Mouse (Mus musculus) liver, postnatal 0 days (tissue): ENCODE data around the gene Pamr1. TPM values are rescaled to one million over a fixed set of nuclear protein-coding genes. Genes with fewer than 3 reads are reported as not detected.

Source experiments
- ATAC-seq: fragments of 200-750 bp; cut with Nextera tagmentation; 2 replicates; pipeline ENCODE4 v1.8.0; 2017; ENCODE audit warnings: mild to moderate bottlenecking, moderate library complexity
- DNase-seq: peaks from one replicate; pipeline ENCODE4 v3.0.0-alpha.2; 2016
- H3K27ac ChIP-seq: fragments of 300-500 bp; sonication (generic); 2 replicates; pipeline ENCODE4 v1.5.1; 2014; ENCODE audit warnings: antibody characterized with exemption, moderate library complexity, mild to moderate bottlenecking, low read depth
- H3K27me3 ChIP-seq: fragments of 300-500 bp; sonication (generic); 2 replicates; pipeline ENCODE4 v1.6.1; 2014; ENCODE audit warnings: low read length, control low read depth, mixed read lengths; ENCODE audit not compliant: insufficient read depth
- H3K36me3 ChIP-seq: fragments of 300-500 bp; sonication (generic); replicated peaks from 2 replicates; pipeline ENCODE4 v1.6.1; 2014; ENCODE audit warnings: mild to moderate bottlenecking, control low read depth, low read length, moderate library complexity, mixed read lengths; ENCODE audit not compliant: insufficient read depth
- H3K4me1 ChIP-seq: fragments of 300-500 bp; sonication (generic); 2 replicates; pipeline ENCODE4 v1.6.1; 2014; ENCODE audit warnings: antibody characterized with exemption, mild to moderate bottlenecking, control low read depth; ENCODE audit not compliant: insufficient read depth
- H3K4me2 ChIP-seq: fragments of 300-500 bp; sonication (generic); 2 replicates; pipeline ENCODE4 v1.6.1; 2014; ENCODE audit warnings: low read depth, mild to moderate bottlenecking, low read length, moderate library complexity, mixed read lengths
- H3K4me3 ChIP-seq: fragments of 300-500 bp; sonication (generic); 2 replicates; pipeline ENCODE4 v1.5.1; 2014; ENCODE audit warnings: low read depth, low read length
- H3K9ac ChIP-seq: fragments of 300-500 bp; sonication (generic); replicated peaks from 2 replicates; pipeline ENCODE4 v1.6.1; 2014; ENCODE audit warnings: mild to moderate bottlenecking, moderate library complexity
- H3K9me3 ChIP-seq: fragments of 300-500 bp; sonication (generic); 2 replicates; pipeline ENCODE4 v1.6.1; 2016; ENCODE audit warnings: mild to moderate bottlenecking, control low read depth, low read length, mixed read lengths
- CTCF ChIP-seq: sonication (generic); IDR thresholded peaks from 2 replicates; pipeline ENCODE4 v1.5.1; 2016; ENCODE audit warnings: antibody characterized with exemption, low read depth
- EP300 ChIP-seq: IDR thresholded peaks from 2 replicates; pipeline ENCODE4 v1.6.1; 2016; ENCODE audit warnings: antibody characterized with exemption, low read depth, mild to moderate bottlenecking
- WGBS: fragments of 180-500 bp; shearing (Covaris S2); extraction: QIAGEN DNeasy Blood & Tissue Kit; methylation state at CpG from one replicate; pipeline ENCODE4 v1.1.7; 2014; ENCODE audit not compliant: insufficient replicate concordance; 5-methylcytosine and 5-hydroxymethylcytosine counted together
- polyA plus RNA-seq: library from polyadenylated mRNA; unstranded; fragments of >200 nt; fragmentation: Nextera tagmentation; extraction: Ambion mirVana; gene quantifications from 2 replicates; pipeline ENCODE4 v1.2.1, GENCODE M21; 2015

The Pamr1 gene
- polyA plus RNA-seq, 1 experiment from 2014 or later: 6.2 TPM

- no peak overlapping the region for H3K4me3 ChIP-seq
- H3K9me3 ChIP-seq: no peaks in the 10 kb centered on the region
- no peak overlapping the region for H3K27ac ChIP-seq
- no peaks in the 10 kb centered on the region for H3K27me3 ChIP-seq
- H3K9ac ChIP-seq: no peak overlapping the region
- no peaks in the 10 kb centered on the region for H3K4me1 ChIP-seq
- no peaks in the 10 kb centered on the region for H3K36me3 ChIP-seq
- WGBS: 42% methylated on average over 5 of the region's 5 CpGs
- ATAC-seq (no peak), DNase-seq (peak; percentile 25)
- TF ChIP-seq EP300 (no peak), CTCF (no peak)
- no peak overlapping the region; the same call in 1 of the 2 replicates for H3K4me2 ChIP-seq
Measured at GRCm38 (mm10) chr2:102638140-102638539, 88.3 kb downstream of the Pamr1 start.

GRCm38 (mm10) chr2:102638690-102639089 lies 88.9 kb downstream of the Pamr1 start:
- H3K4me2 ChIP-seq: no peak overlapping the region
- TF ChIP-seq CTCF (no peak), EP300 (no peak)
- H3K27ac ChIP-seq: no peak overlapping the region
- DNase-seq: no peak
- no peak for ATAC-seq
- H3K36me3 ChIP-seq: no peaks in the 10 kb centered on the region
- 62% methylated on average over 2 of the region's 2 CpGs for WGBS
- H3K4me3 ChIP-seq: no peak overlapping the region
- no peak overlapping the region for H3K9ac ChIP-seq
- no peaks in the 10 kb centered on the region for H3K9me3 ChIP-seq
- no peaks in the 10 kb centered on the region for H3K4me1 ChIP-seq
- no peaks in the 10 kb centered on the region for H3K27me3 ChIP-seq

GRCm38 (mm10) chr2:102648845-102649500 lies 99.2 kb downstream of the Pamr1 start:
- 73% methylated on average over 10 of the region's 10 CpGs for WGBS
- Histone ChIP-seq H3K27ac (no peak overlapping the region), H3K4me2 (no peak overlapping the region), H3K9ac (no peak overlapping the region), H3K4me3 (no peak overlapping the region), H3K36me3 (no peaks in the 10 kb centered on the region), H3K4me1 (no peaks in the 10 kb centered on the region), H3K9me3 (no peaks in the 10 kb centered on the region), H3K27me3 (no peaks in the 10 kb centered on the region)
- no peak for TF ChIP-seq CTCF
- TF ChIP-seq EP300: no peak
- ATAC-seq (no peak), DNase-seq (no peak)

GRCm38 (mm10) chr2:102650322-102650721 lies 100.5 kb downstream of the Pamr1 start:
- Histone ChIP-seq H3K9me3 (no peaks in the 10 kb centered on the region), H3K4me1 (no peaks in the 10 kb centered on the region), H3K4me2 (no peak overlapping the region), H3K9ac (no peak overlapping the region), H3K4me3 (no peak overlapping the region), H3K27ac (no peak overlapping the region), H3K36me3 (no peaks in the 10 kb centered on the region), H3K27me3 (no peaks in the 10 kb centered on the region)
- WGBS: 70% methylated on average over 4 of the region's 4 CpGs
- TF ChIP-seq CTCF (no peak), EP300 (no peak)
- DNase-seq (no peak), ATAC-seq (no peak)

GRCm38 (mm10) chr2:102655966-102656725 lies 106.3 kb downstream of the Pamr1 start:
- ATAC-seq (no peak), DNase-seq (no peak)
- Histone ChIP-seq H3K4me2 (no peak overlapping the region), H3K36me3 (no peaks in the 10 kb centered on the region), H3K4me1 (no peaks in the 10 kb centered on the region), H3K27me3 (peaks cover 45% of the 10 kb centered on the region), H3K9ac (no peak overlapping the region), H3K9me3 (no peaks in the 10 kb centered on the region), H3K4me3 (no peak overlapping the region), H3K27ac (no peak overlapping the region)
- WGBS: 64% methylated on average over 8 of the region's 8 CpGs
- TF ChIP-seq EP300 (no peak), CTCF (no peak)

- TF ChIP-seq EP300: no peak
- no peak for TF ChIP-seq CTCF
- no peaks in the 10 kb centered on the region for H3K9me3 ChIP-seq
- ATAC-seq (no peak), DNase-seq (no peak)
- no peaks in the 10 kb centered on the region for H3K36me3 ChIP-seq
- H3K9ac ChIP-seq: no peak overlapping the region
- H3K4me2 ChIP-seq: no peak overlapping the region
- no peak overlapping the region for H3K4me3 ChIP-seq
- no peaks in the 10 kb centered on the region for H3K4me1 ChIP-seq
- no peak overlapping the region for H3K27ac ChIP-seq
- WGBS: 20% methylated on average over 7 of the region's 7 CpGs
- peaks cover 58% of the 10 kb centered on the region for H3K27me3 ChIP-seq
Measured at GRCm38 (mm10) chr2:102657726-102658125, 107.9 kb downstream of the Pamr1 start.
